Mouse (Mus musculus) layer of hippocampus, adult 2 months (tissue): Measurements from ENCODE around the gene Psap. TPM values are rescaled to one million over a fixed set of nuclear protein-coding genes. Genes with fewer than 3 reads are reported as not detected.
"Not testable (repeated sequence)": the region's sequence is repeated elsewhere in the genome, so short reads cannot be mapped to it uniquely, and the experiment has no call there.

Experiments
- DNase-seq, 2 experiments: peaks; one replicate each; pipeline ENCODE4 v3.0.0; 2022; ENCODE audit warnings: low spot score in 2 of 2
- H3K27ac ChIP-seq: fragments of 200-600 bp; 2 replicates; pipeline ENCODE4 v1.8.1; 2022
- H3K4me3 ChIP-seq: fragments of 200-600 bp; 2 replicates; pipeline ENCODE4 v1.8.1; 2022; ENCODE audit warnings: mild to moderate bottlenecking
- CTCF ChIP-seq: fragments of 200-600 bp; conservative IDR thresholded peaks from 2 replicates; pipeline ENCODE4 v1.8.1; 2022; ENCODE audit warnings: antibody characterized with exemption, mild to moderate bottlenecking, moderate library complexity
- long read RNA-seq, 2 experiments: library from polyadenylated mRNA; stranded (forward); transcript quantifications; one replicate each; pipeline ENCODE4 v2.0.0; 2021; ENCODE audit warnings: borderline mapping rate in 2 of 2
- total RNA-seq, 2 experiments: library from RNA; stranded (reverse); gene quantifications; 2 replicates each; pipeline ENCODE4 v1.2.3; 2021

Psap gene
- 1,000 to 10,000 TPM; 1,331 to 1,399 TPM for total RNA-seq
- long read RNA-seq, experiment 1, transcript Psap-202 (14 exons, 2,646 nt): minor isoform, 13 of 192 reads
- long read RNA-seq, experiment 1, transcript Psap-201 (14 exons, 2,654 nt): major isoform, 52 of 192 reads
- long read RNA-seq, experiment 1, partial matches to known transcripts: 95 of 192 reads
- long read RNA-seq, experiment 1, other reads (novel, unspliced or antisense): 32 of 192 reads
- long read RNA-seq, experiment 2, transcript Psap-201 (14 exons, 2,654 nt): major isoform, 72 of 224 reads
- long read RNA-seq, experiment 2, transcript Psap-202 (14 exons, 2,646 nt): minor isoform, 15 of 224 reads
- long read RNA-seq, experiment 2, partial matches to known transcripts: 48 of 224 reads
- long read RNA-seq, experiment 2, other reads (novel, unspliced or antisense): 89 of 224 reads

DNA sequence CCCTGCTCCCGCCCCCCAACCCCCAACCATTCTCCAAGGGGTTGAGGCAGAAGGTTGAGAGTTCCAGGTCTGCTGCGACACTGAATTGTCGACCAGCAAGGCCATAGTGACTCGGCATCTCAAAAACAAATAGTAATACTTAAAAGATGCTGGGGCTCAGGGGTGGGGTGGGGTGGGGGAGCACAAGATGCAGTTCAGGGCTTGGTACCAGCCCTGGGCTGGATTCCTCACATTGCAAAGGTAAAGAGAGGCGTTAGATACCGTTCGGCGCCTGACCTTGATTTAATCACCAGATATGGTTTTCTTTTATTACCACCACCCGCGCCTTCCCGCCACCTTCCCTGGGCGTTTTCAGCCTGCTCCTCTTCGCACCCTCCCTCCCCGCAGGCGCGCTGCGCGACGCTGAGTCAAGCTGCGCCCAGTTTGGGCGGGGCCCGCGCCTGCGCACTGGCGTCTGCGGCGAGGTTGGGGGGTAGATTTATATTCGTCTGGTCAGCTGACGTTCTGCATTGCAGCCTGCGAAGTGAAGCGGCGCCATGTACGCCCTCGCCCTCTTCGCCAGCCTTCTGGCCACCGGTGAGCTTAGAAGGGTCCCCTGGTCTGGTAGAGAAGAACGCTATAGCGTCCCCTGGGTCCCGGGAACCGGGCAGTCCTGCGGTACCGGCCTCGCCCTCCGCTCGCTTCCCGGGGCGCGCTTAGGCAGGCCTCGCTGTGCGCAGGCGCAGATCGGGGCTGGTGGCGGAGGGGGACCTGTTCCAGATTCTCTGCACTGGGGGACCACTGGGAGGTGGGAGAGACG, at the start of gene Psap:
Psap (plus strand) TSS at position 421 of the 799 bp plus-strand sequence.
- peak; percentile 95 to 98 for DNase-seq
- peak; percentile 28 for TF ChIP-seq CTCF

DNA sequence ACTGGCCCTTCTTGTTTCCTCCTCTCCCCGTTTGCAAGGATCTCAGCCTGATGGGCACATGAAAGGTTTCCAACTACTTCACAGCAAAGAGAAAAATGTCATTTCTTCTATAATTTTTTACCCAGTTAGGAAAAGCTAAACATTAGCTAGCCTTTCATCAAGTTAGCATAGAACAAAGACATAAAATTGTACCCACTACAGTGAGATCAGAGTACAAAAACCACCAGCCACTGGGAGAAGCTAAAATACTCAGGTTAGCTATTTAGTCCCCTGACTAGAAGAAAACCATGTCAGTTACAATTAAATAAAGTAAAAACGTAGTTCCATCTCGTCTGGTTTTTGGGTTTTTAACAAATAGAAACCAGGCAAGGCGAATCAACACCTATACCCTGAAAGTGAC, 49.8 kb upstream of the Psap start:
- Histone ChIP-seq H3K27ac (no peak overlapping the region), H3K4me3 (no peak overlapping the region)
- DNase-seq: no peak
- no peak for TF ChIP-seq CTCF

More for the DNA sequence above, at the start of gene Psap:
- Histone ChIP-seq H3K4me3 (peak within 1 kb of the TSS; percentile 78), H3K27ac (peak within 1 kb of the TSS; percentile 99)

DNA sequence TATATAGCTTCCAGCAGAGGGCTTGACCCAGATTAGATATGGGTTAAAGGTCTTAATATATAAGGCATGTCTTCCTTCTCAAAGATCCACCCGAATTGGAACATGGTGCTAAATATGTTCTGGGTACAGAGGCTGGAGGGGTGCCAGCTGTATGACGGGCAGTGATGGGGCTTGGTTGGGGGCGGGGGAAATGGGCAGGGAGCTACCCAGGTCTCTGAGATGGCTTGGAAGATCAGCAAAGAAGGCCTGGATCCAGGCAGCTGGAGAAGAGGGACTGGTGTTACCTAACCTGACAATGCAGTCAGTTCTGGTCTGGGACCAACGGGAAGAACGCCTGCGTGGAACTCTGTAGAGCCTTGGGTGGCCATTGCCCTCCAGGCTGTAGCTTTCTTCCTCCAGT, 48.3 kb upstream of the Psap start:
- DNase-seq: no peak
- Histone ChIP-seq H3K4me3 (no peak overlapping the region), H3K27ac (no peak overlapping the region)
- no peak for TF ChIP-seq CTCF

DNA sequence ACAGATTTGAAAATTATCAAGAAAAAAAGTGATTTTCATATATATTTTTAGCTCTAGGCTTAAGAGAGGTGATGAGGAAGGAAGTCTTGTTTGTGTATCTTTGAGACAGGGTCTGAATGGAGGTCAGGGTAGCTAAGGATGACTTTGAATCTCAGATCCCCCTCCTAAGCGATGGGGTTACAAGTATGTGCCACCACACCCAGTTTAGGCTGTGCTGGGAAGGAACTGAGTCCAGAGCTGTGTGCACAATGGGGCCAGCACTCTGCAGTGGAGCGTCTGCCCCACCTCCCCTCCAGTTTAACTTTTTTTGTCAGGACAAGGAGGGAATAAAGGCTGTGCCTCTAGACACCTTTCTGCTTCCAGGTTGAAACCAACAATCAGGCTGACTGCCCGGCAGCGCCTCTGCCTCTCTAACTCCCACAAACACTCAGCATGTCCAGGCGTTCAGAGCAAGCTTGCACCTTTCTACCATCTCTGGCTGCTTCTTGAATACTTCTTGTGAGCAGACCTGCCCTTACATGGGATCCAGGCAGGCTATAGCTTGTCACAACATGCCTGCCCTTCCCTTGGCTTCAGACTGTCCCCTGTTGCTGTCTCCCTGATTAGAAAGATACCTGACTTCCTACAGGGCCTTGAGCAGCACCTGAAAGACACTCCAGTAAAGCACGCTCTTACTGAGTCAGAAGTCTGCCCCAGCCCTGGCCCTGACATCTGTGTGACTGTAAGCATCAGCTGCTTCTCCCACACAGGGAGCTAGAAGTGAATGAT, 46.9 kb upstream of the Psap start:
- Histone ChIP-seq H3K4me3 (no peak overlapping the region), H3K27ac (no peak overlapping the region)
- no peak for DNase-seq
- no peak for TF ChIP-seq CTCF

DNA sequence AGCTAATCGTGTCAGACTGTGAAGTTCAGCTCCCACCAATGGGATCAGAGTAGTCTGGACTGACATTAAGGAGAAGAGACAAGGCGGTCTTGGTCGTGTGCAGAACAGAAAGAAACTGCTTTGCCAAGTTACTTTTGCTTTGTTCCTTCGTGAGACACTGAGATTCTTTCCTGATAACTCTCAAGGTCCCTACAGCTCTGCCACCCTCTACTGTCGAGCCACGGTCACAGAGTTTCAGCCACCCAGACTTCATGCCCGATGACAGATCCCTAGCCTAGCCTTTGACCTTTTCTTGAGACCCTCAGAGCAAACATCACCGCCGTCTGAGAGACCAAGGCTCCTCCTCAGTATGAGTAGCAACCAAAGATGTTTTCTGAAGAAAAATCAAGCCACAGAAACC, 43.4 kb upstream of the Psap start:
- Histone ChIP-seq H3K27ac (no peak overlapping the region), H3K4me3 (no peak overlapping the region)
- DNase-seq: no peak
- TF ChIP-seq CTCF: peak; percentile 35

DNA sequence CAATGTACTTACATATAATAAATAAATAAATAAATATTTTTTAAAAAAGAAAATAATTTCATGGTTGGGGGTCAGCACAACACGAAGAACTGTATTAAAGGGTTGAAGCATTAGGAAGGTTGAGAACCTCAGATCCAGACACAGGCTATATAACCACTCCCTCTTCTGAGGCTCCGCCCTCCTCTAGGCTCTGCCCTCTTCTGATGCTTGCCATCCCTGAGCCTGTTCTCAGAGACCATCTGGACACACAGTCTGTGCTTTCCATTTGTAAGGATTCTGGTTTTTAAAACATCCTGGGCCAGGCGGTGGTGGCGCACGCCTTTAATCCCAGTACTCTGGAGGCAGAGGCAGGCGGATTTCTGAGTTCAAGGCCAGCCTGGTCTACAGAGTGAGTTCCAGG, 41.6 kb upstream of the Psap start:
- H3K27ac ChIP-seq, DNase-seq, H3K4me3 ChIP-seq: not testable (repeated sequence)

DNA sequence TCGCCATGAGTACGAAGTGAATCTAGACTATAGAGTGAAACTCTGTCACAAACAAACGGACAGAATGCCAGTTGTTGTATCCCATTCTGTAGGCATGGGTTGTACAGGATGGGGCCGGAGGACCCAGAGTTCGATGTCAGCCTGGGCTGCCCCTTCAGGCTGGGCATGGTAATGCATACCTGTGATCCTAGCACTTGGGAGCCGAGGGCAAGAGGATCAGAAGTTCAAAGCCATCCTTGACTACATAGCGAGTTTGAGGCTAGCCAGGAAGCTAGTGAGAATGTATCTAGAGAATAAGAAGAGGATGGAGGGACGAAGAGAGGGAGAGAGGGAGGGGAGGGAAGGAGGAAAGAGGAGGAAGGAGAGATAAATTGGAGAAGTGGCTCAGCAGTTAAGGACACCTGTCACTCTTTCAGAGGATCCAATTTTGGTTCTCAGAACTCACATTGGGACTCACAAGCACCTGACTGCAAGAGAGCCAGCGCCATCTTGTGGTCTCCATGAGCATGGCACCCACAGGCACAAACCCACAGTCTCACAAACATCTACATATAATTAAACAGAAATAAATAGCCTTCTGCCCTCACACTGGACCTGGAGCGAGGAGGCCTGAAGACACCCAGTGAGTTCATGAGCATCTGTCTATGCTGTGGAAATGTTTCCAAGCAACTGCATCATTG, 39.8 kb upstream of the Psap start:
- peak; percentile 86 for TF ChIP-seq CTCF
- H3K4me3 ChIP-seq: no peak overlapping the region
- no peak overlapping the region for H3K27ac ChIP-seq
- peak in 1 of 2 experiments; percentile 72 for DNase-seq

DNA sequence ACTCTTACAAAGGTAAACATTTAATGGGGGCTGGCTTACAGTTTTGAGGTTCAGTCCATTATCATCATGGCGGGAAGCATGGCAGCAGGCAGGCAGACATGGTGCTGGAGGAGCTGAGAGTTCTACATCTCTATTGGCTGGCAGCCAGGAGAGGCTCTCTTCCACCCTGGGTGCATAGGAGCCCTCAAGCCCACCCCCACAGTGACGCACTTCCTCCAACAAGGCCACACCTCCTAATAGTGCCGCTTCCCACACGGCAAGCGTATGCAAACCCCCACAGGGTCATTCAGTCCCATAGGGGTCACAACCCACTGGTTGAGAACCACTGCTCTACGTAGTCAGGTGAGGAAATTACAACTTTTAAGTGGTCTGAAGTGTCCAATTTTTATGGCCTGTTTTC, 37.0 kb upstream of the Psap start:
- TF ChIP-seq CTCF: no peak
- Histone ChIP-seq H3K4me3 (no peak overlapping the region), H3K27ac (no peak overlapping the region)
- no peak for DNase-seq

DNA sequence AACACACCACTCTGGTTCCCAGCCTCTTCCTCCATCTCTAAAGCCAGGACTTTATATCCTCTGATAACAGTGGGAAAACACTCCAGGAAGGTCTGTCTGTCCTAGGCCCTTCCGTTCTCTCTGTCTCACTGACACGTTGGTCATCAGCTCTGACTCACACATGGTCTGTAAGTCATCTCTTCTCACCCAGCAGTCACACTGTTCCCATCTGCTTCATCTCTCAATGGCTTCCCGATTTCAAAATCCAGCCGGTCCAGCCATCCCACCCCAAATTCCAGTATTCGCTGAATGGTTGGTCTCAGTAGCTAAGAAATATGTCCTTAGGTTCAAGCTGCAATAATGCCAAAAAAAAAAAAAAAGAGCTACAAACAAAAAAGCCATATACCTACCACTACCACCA, 33.5 kb upstream of the Psap start:
- TF ChIP-seq CTCF: no peak
- no peak for DNase-seq

DNA sequence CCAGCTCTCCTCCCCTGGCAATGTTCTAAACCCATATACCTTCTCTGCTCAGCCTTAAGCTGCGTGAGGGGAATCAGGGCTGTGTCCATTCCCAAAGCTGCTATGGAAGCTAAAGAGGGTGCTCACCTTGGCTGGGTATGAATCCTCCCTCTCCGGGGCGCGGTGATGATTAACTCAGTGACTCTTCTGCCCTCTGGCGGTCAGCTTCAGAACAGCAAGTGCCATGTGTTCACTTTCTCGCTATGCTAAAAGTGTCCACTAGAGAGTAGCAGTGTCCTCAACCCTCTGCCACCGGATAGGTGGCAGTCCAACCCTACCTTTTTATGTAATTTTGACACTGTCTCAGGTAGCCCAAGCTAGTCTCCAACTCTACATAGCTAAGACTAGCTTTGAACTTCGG, 32.4 kb upstream of the Psap start:
- Histone ChIP-seq H3K4me3 (no peak overlapping the region), H3K27ac (no peak overlapping the region)
- peak; percentile 100 for TF ChIP-seq CTCF
- DNase-seq: peak; percentile 87 to 92

More for the DNA sequence above, 33.5 kb upstream of the Psap start:
- Histone ChIP-seq H3K4me3 (no peak overlapping the region), H3K27ac (no peak overlapping the region)

DNA sequence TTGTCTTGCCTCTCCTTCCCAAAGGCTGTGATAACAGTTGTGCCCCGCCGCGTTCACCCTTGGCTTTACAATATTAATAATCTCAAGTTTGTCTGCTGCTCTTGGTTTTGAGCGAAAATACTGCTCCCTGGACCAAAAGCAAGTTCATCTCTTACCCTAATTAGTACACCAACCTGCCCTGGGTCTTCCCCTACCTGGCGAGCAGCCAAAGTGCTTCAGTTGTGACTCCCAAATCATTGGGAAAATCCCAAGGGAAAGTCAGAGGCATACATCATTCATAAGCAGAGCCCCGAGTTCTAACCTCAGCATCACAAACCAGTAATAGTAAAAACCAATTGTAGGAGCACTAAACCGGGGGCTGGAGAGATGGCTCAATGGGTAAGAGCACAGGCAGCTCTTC, 31.8 kb upstream of the Psap start:
- no peak for TF ChIP-seq CTCF
- Histone ChIP-seq H3K27ac (no peak overlapping the region), H3K4me3 (no peak overlapping the region)
- no peak for DNase-seq

DNA sequence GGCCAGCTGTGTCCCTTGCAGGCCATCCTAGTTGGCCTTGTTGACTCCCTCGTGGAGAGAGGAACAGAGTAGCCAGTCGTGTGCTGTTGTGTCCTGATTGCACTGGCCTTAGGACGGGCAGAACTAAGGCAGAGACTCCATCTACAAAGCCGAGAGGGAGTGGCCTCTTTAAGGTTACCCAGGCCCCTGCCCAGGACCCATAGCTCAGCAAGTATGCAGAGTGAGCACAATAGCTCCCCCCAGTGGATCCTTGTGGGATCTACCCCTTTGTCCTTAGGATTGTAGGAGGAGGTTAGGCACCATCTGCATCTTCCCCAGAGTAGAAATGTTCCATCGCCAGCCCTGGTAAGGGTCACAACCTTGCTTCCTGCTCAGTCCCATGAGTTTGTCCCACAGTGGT, 30.9 kb upstream of the Psap start:
- peak; percentile 29 to 64 for DNase-seq
- Histone ChIP-seq H3K4me3 (no peak overlapping the region), H3K27ac (no peak overlapping the region)
- peak; percentile 81 for TF ChIP-seq CTCF

DNA sequence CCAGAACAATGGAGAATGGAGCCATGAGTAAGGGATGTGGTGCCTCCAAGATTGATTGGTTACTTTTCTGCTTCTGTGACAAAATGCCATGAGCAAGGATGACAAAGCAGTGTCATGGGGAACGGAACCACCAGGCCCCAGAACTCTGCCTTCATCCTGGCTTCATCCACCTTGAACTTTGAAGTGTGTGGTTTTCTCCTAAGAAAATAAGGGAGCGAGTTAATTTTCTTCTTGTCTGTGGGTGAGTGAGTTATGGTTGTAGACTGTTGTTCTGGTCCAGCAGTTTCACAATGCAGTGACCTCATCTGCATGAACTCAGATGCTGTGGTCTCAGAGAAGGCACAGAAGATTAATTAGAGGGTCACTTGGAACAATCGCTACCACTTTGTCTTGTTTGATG, 29.1 kb upstream of the Psap start:
- not testable (repeated sequence) for DNase-seq, H3K27ac ChIP-seq, H3K4me3 ChIP-seq
